11 mouse cellular contexts compared by ENCODE assay signal in genomic region chr5:76799471-76799870, GRCm38 (mm10).
DNase-seq lines count a peak whose midpoint lies in the region; ATAC-seq and TF ChIP-seq lines count a peak whose summit lies in the region.
"Had no signal": no experiment of that assay in that cellular context is flagged by ENCODE, and none has a peak within 500 bp of the region (broad histone marks: within the 10 kb centered on the region; RNA-seq: fewer than 3 reads in every experiment).

No protein-coding gene starts in this region.

- no peaks in the 10 kb centered on the region for H3K4me1 ChIP-seq in liver, postnatal 0 days (ENCODE audit: insufficient read depth)
- no peaks in the 10 kb centered on the region for H3K4me1 ChIP-seq in liver, embryonic 12.5 days
- H3K4me1 ChIP-seq: limb, embryonic 12.5 days had no signal

- no peak overlapping the region for H3K4me3 ChIP-seq in liver, postnatal 0 days (ENCODE audit: low read depth, low read length)
- H3K4me3 ChIP-seq in liver, embryonic 12.5 days: no peak overlapping the region
- H3K4me3 ChIP-seq: limb, embryonic 12.5 days had no signal

- TF ChIP-seq EP300 in liver, postnatal 0 days (IDR thresholded peaks at IDR 0.05; ENCODE audit: low read depth): no peak

- peak; percentile 12 to 24 for DNase-seq in adrenal gland, postnatal 36 days
- DNase-seq in adrenal gland, adult 18-20 months (ENCODE audit: low spot score in 2 of 2): no peak
- peak; percentile 24 for DNase-seq in liver, postnatal 0 days
- DNase-seq in R1 (ENCODE audit: low read depth, low spot score): peak; percentile 79
- peak; percentile 12 for DNase-seq in lung, postnatal 36 days
- DNase-seq in frontal cortex, postnatal 10 days (ENCODE audit: low spot score in 2 of 2): no peak
- DNase-seq: right cerebral cortex, postnatal 25 days; thymus, adult 2 months had no signal

- H3K9ac ChIP-seq in liver, postnatal 0 days (replicated peaks): no peak overlapping the region
- H3K9ac ChIP-seq in liver, embryonic 12.5 days: no peak overlapping the region
- H3K9ac ChIP-seq: limb, embryonic 12.5 days had no signal

- H3K36me3 ChIP-seq in liver, postnatal 0 days (replicated peaks; ENCODE audit: insufficient read depth, low read length): no peaks in the 10 kb centered on the region
- no peaks in the 10 kb centered on the region for H3K36me3 ChIP-seq in liver, embryonic 12.5 days

- no peak overlapping the region for H3K4me2 ChIP-seq in liver, postnatal 0 days (ENCODE audit: low read depth, low read length)
- no peak overlapping the region for H3K4me2 ChIP-seq in liver, embryonic 12.5 days
- H3K4me2 ChIP-seq: limb, embryonic 12.5 days had no signal

- no peaks in the 10 kb centered on the region for H3K9me3 ChIP-seq in liver, postnatal 0 days (ENCODE audit: low read length)
- H3K9me3 ChIP-seq in liver, embryonic 12.5 days (replicated peaks): no peaks in the 10 kb centered on the region

- 65% methylated on average over 10 of the region's 10 CpGs for WGBS in liver, postnatal 0 days (ENCODE audit: insufficient replicate concordance)
- 76% methylated on average over 10 of the region's 10 CpGs for WGBS in liver, embryonic 12.5 days (ENCODE audit: insufficient replicate concordance)

- no peaks in the 10 kb centered on the region for H3K27me3 ChIP-seq in liver, postnatal 0 days (ENCODE audit: insufficient read depth, low read length)
- H3K27me3 ChIP-seq in liver, embryonic 12.5 days (replicated peaks): no peaks in the 10 kb centered on the region
- H3K27me3 ChIP-seq: limb, embryonic 12.5 days had no signal

- no peak for TF ChIP-seq CTCF in liver, postnatal 0 days (IDR thresholded peaks at IDR 0.05; ENCODE audit: low read depth)

- no peak overlapping the region for H3K27ac ChIP-seq in liver, postnatal 0 days (ENCODE audit: low read depth)
- no peak overlapping the region for H3K27ac ChIP-seq in liver, embryonic 12.5 days
- H3K27ac ChIP-seq: limb, embryonic 12.5 days had no signal

- ATAC-seq in liver, postnatal 0 days: no peak
- no peak for ATAC-seq in liver, embryonic 12.5 days
- no peak for ATAC-seq in granulocyte monocyte progenitor cell, adult 5-6 weeks (replicated peaks; ENCODE audit: poor library complexity, severe bottlenecking)

Comparison
In these comparisons a context has a peak if more than half of its experiments do, and no peak if none do; other contexts are left out.
1. DNase-seq: peak in adrenal gland, postnatal 36 days (2 of 2), liver, postnatal 0 days (single experiment), R1 (single experiment) and lung, postnatal 36 days (single experiment); none in adrenal gland, adult 18-20 months (0 of 2) and frontal cortex, postnatal 10 days (0 of 2).